Mouse (Mus musculus) megakaryocyte, adult 5-6 weeks (primary cell): Measurements from ENCODE around the gene Fibp. TPM values are rescaled to one million over a fixed set of nuclear protein-coding genes. Genes with fewer than 3 reads are reported as not detected.

Experiments
- ATAC-seq: 2 replicates; pipeline ENCODE4 v1.8.0; 2016; ENCODE audit warnings: mild to moderate bottlenecking, inconsistent platforms; ENCODE audit not compliant: poor library complexity, severe bottlenecking
- total RNA-seq, 2 experiments: library from RNA; stranded (forward) in 1 of 2; stranded (reverse) in 1 of 2; fragments of 153-499, 151-499 nt in 1 of 2; fragments of 221-1000, 200-1000 nt in 1 of 2; gene quantifications; 2 replicates each; pipeline versions ENCODE4 v1.2.3 to v1.2.4; 2015 to 2017

Gene Fibp
- 55.8 and 64.9 TPM in 2 replicates for total RNA-seq (2015)
- 93.9 and 115 TPM in 2 replicates for total RNA-seq (2017)

DNA sequence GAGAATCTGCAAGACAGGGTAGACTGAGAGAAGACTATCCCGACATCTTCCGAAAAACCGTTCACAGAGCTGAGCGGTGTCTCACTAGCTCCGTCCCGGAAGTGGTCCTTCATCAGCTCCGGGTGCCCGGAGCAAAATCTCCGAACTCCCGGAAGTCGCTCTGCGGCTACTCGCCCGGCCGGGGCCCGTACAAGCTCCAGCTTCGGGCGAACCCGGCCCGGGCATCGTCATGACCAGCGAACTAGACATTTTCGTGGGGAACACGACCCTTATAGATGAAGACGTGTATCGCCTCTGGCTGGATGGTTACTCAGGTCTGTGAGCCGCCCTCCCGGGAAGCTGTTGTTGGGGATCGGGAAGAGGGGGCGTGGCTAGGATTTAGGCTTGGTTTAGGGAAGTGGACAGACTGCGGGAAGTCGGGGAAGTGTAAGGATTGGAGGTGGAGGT, at the start of gene Fibp:
Fibp (plus strand) TSS at position 151 of the 447 bp plus-strand sequence.
- ATAC-seq = peak; percentile 81

DNA sequence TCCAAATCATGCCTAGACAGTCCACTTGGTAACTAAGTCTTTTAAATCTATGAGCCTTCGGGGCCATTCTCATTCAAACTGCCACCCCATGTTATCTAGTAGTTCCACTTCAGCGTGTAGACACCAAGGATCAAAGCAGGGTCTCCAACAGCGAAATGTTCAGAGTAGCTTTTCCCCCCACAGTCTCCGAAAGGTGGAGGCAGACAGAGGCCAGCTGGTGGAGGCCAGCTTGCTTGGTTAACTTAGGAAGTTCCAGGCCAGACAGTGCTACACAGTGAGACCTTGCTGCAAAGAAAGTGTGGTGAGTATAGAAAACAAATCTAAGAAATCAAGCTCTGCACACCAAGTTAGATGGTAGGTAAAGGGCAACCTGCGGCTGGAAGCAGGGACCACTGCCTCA, 49.8 kb upstream of the Fibp start:
- no peak for ATAC-seq

DNA sequence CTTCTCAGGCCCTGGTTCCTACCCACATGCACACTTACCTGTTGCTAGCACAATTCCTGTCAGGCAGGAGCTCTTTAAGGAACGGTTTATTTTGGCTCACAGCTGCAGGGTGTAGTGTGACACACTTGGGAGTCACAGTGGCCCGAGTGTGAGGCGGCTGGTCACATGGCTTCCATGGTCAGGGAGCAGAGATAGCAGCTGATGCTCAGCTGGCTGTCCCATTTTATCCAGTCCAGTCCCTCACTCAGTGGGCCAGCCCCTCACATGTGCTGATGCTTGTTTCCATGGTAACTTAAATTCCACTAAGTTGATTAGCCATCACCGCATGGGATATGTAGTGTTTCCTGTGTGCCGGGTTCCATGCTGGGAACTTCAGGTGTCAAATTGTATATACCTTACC, 48.5 kb upstream of the Fibp start:
- ATAC-seq = no peak

DNA sequence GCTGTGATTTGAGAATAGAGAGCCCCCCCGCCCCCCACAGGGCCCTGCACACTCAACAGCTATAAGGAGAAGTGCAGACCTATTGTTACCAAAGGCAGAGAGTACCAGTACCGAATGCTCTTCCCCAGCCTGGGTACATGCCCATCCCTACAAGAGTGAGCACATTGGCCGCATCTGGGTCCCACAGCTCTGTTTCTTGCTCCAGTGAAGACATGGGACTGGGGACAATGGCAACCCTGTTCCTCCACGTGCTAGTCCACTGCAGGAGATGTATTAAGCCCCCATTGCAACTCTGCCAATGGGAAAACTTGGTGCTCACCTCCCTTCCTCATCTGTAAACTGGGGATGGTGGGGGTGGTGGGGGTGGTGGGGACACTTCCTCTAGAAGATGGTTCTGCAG, 46.6 kb upstream of the Fibp start:
- no peak for ATAC-seq

DNA sequence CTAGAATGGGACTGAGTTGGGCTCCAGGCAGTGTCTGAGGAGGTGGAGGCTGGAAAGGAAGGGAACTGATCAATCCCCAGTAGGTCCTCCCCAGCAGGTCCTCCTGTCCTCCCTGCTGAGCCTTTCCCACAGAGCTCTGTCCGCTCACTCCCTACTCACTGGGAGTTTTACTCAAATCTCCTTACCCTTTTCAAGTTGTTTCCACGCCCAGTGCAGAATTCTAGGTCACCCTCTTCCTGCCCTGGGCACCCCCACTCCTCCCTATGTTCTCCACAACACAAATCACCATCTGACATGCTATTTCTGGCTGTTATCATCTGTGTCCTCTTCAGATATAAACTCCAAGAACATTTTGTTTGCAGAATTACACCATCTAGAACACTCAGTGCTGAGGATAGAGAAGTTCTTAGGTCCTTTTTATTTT, 45.9 kb upstream of the Fibp start:
- ATAC-seq = no peak

DNA sequence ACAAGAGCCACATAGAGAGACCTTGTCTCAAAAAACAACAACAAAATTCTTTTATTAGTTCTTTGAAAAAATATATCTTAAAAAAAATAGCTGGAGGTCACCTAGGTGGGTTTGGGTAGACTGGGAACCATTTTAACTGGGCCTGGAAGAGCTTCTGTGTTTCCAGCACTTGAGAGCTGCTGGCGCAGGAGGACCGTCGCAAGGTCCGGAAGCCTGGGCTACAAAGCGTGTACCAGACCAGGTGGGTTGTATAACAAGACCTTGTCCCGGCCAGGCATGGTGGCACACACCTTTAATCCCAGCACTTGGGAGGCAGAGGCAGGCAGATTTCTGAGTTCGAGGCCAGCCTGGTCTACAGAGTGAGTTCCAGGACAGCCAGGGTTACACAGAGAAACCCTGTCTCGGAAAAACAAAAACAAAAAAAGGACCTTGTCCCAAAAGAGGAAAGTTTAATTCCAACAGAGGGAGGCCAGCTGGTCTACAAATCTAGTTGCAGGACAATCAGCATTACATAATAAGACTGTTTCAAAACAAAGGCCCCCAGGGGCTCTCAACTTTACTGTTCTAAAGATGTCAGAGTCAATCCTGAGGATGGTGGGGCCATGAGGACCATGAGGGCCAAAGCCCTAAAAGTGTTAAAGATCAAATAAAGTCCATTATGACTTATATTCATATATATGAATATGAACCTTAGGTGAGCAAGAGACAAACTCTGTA, 41.5 kb upstream of the Fibp start:
- ATAC-seq = no peak

DNA sequence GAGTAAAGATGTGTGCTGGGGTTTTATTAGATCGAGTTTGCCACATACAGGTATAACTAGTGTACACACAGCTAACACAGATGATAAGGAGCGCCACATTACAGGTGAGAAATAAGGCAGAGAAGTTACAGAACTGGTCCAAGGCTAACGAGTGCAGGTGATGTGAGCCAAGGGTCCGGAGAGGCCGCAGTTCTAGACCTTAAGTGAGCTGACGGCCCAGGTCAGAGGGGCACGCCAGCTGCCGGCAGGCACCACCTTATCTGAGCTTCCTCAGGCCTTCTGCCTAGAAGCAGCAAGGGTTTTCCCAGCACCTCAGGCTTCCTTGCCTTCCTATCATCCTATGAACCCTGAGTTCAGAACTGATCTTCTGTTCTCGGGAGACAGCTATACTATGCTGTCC, 40.8 kb upstream of the Fibp start:
- no peak for ATAC-seq

DNA sequence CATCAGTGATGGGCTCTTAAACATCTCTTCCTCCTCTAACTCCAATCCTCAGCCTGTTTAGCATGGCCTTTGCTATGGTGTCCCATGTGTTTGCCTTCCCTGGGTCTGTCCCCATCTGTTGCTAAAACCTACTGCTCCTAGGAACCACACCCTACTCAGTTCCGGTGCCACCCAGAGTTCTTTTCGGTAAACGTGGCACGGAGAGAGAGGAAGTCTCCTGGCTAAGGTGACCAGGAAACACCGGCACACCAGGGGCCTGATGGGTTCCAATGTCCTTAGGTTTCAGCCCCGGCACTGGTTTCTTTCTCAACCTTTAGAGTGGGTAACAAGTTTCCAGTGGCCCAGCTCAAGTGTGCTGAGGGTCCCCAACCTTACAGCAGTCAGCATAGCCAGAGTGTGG, 39.8 kb upstream of the Fibp start:
- ATAC-seq = no peak

DNA sequence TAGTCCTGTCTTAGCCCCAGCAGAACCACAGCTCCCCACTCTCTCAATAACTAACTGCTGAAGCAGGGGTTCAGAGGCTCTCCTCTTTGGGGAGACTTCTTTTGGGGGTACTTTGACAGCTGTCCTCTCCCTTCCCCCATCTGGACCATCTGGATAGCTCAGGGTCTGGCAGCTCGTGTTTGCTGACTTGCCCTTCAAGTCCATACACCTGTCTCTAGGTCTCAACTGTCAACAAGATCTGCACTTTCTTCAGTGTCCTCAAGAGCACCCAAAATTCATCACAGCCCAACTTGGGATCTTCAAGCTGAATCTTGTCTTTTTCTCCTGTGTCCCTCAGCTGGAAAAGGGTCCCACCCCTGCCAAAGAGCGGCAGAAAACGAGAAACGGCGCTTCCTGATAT, 38.6 kb upstream of the Fibp start:
- ATAC-seq = no peak

DNA sequence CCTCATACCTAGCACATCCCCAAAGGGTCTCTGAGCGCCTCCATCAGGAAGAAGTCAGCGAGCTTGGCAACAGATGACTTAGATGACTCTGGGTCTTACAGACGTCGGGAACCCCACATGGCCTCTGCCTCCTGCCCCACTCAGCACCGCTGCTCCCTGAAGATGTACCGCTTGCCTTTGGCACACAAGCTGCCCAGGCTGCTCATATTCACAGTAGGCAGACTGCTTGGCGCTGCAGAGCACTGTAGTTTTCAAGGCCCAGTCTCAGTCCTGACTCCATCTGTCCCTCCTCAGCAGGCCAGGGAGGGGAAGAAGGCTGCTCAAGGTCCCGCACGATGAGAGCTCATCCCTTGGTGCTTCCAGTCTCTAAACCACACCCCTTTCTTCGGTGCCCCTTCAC, 38.1 kb upstream of the Fibp start:
- no peak for ATAC-seq

DNA sequence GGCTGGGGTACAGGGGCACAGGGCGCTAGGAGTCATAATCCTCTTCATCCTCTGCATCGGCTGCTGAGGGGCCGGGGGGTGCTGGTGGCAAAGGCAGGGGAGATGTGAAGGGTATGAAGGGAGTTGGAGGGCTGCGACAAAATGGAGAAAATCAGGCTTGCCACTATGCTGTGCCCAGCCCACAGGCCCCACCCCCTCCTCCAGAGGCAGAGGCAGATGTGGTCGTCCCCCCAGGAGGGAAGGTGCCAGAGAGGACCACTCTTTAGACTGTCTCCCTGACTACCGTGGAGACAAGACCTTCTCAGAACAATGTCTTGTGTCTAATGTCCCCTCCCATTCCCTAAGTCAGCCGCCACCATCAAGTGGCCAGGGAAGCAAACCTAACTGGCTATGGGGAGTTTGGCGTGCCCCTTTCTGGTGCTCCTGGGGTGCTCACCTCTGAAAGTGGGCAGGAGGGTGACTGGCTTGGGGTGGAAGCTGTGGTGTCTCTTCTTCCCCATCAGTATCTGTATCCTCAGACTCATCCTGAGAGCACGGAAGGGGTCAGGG, 37.4 kb upstream of the Fibp start:
- no peak for ATAC-seq

DNA sequence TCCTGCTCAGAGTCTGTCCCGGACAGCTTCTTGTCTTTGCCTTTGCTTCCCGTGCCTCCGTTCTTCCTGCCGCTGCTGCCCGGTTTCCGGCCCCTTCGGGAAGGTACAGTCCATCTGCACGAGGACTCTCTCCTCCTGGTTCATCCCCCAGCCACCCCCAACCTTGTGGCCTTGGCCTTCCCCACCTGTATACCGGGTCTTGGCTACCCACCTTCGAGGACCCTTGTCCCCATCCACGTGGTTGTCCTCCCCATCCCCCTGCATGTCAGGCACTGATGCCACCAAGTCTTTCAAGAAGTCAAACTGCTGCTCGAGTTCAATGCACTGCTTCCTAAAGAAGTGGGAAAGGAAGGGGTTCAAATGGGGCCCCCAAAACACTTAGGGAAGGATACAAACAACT, 36.9 kb upstream of the Fibp start:
- no peak for ATAC-seq

DNA sequence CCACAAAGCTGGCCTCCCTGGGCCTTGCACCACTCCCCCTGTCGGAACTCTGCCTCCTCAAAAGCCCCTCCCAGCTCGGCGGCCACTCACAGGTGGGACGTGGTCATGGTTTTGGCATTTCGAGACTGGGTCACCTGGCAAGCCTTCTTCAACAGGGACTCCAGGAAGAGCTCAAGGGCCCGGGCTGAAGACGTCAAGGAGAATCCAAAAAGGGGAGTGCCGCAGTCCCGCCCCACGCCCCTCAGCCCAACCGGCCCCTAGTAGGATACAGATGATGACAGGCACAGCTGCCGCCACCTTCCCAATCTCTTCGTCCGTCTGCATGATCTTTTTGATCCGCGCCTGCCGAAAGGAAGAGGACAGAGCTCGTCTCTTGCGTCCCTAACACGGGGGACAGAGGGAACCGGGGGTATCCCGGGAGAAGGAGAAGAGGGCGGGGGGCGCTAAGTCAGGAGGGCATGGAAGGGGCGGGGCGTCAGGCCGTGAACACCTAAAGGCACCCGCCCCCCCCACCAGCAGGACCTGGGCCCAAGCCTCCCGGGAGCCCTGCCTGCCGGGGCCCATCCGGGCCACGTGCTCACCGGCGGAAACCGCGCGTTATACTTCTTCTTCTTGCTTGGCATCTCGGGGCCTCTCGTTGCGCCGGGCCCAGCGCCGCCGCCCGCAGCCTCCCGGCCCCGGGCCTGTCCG, 36.2 kb upstream of the Fibp start:
- ATAC-seq = peak; percentile 30

DNA sequence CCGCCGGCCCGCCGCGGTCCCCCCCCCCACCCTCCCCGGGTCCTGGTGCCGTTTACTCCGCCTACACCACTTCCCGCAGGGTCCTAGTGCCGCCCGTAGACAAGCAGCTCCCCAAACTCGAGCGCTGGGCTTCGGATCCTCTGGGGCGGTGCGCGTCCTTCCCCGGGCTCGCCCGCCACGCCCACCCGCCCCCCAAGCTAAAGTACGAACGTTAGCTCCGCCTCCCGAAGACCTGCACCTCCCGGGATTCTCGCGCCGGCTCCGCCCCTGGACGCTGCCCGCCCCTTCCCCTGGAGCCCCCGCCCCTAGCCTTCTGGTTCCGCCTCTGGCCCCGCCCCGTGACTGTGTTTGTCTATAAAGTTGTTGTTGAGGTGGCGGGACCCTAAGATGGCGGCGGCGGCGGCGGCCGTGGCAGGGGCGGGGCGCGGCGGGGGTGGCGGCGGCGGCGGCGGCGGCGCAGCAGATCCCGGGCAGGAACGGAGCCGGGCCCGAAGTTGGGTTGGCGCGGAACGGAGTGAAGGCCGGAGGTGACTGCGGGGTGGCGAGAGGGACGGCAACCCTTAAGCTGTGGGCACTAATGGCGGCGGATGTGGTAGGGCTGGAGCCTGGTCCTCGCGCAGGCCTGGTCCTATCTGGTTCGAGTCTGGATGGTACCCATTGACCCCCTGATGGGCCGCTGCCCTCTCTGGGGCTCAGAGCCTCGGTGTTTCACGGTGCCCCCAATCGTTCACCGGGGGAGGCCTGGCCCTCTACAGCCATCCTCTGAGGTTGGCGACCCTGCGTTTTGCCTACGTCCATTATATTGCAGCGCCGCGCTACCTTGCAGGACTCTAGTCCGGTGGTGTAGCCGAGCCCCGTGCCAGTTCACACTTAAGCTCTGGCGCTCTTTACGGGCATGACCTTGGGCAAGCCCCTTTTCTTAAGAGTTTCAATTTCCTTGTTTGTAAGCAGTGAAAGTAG, 35.4 kb upstream of the Fibp start, which contains the start of the genes Drap1 and AI837181:
Drap1 (minus strand) TSS at position 198 of the 960 bp plus-strand sequence.
AI837181 (plus strand) TSS at position 363 of the 960 bp plus-strand sequence.
- ATAC-seq = peak; percentile 95

DNA sequence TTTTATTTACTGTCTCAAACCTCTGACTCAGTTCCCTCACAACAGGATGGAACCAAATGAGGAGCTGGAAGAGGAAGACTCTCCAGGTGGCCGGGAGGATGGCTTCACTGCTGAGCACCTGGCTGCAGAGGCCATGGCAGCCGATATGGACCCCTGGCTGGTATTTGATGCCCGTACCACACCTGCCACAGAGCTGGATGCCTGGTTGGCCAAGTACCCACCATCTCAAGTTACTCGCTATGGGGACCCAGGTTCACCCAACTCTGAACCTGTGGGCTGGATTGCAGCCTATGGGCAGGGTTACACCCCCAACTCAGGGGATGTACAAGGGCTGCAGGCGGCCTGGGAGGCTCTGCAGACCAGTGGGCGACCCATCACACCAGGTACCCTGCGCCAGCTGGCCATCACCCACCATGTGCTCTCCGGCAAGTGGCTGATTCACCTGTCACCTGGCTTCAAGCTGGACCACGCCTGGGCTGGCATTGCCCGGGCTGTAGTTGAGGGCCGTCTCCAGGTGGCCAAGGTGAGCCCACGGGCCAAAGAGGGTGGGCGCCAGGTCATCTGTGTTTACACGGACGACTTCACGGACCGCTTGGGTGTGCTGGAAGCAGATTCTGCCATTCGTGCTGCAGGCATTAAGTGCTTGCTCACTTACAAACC, 34.4 kb upstream of the Fibp start:
- ATAC-seq = no peak

DNA sequence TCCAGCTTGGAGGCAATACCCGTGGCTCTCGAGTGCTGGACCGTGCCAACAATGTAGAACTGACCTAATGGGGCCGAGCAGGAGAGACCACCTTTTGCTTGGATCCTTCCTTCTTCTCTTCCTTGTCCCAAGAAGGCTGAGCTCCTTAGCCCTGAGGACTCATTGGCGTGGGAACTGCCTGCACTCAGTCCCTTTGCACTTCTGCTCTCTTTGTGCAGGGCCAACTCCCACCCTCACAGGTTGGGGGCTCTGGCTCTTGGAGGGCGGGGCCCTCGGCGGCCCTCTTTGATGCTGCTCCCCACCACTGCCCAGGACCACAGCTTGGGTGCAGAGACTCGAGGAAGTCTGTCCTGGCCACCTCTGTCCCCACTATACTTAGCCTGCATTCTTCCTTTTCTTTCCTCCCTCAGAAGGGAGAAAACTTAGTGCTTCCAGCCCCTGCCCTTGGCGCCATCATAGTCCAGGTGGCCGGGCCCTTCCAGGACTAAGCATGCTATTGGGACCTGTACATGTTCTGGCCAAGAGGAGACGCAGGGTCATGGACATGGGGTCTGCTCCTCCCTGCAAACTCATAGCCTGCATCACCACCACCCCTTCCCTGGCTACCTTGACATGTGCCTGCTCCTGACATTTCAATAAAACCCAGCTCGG, 33.6 kb upstream of the Fibp start:
- ATAC-seq = no peak

DNA sequence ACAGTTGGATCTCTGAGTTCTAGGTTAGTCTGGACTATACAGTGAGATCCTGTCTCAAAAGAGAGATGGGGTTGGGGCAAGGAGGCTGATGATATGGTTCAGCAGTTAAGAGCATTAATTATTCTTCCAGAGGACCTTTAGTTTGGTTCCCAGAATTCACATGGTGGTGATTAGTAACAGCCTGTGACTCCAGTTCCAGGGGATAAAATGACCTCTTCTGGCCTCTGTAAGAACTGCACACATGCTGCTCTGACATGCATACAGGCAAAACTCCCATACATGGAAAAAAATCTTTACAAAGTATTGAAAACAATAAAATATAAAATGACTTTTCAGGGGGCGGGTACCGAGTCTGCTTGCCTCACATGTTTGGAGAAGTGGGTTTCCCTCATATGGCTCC, 32.3 kb upstream of the Fibp start:
- ATAC-seq = no peak

DNA sequence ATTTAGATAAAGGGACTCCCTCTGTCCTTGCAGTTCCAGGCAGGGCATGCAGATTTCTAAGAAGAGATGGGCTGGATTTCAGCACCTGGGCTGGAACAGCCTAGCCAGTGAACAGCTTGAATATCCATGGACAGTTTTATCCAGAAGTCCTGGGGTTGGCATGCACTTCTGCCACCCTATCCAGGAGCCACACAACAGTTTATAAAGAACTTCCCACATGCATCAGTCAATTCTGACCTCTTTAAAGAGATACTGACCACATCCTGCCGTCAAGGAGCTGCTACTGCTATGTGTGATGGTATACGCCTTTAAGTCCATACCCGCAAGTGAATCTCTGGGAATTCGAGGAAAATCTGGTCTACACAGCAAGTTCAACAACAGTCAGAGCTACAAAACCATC, 31.2 kb upstream of the Fibp start:
- no peak for ATAC-seq

DNA sequence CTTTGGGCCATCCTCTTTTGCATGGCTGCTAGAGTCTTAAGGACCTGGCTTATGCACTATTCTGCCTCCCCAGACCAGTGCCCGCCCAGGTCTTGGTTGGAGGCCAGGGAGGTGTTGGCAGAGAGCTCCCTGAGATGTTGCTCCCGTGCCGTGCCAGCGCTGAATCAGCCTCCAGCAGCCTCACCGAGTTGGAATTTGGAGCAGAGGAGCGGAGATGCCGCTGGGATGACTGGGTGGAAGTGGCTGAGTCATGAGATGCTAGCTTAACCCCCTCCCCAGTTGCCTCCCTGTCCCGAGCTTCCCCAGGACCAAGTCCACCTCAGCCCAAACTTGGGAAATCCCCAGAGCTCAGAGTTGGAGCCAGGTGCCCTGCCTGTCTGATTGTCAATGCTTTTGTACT, 30.6 kb upstream of the Fibp start:
- ATAC-seq = no peak

DNA sequence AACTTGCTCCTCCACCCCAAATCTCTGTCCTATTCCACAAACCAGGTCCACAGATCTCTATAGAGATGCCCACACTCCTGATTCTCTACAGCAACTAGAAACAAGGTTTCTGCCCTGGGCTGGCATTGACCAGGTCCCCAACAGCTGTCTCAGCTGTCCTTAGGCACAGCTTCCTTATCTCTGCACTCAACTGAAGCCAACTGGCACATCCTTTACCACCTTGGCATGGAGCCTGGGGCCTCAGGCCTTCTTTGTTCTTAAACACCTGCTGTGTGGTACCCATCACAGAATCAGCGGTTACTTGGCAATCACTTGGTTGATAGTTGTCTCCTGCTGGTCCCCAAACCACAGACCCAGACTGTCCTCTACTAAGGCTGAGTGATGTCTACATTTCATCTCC, 30.0 kb upstream of the Fibp start:
- ATAC-seq = no peak
